Mouse (Mus musculus) heart, postnatal 0 days (tissue): ENCODE measurements around the gene Gm17545.

Experiments
- CTCF ChIP-seq: IDR thresholded peaks from 2 replicates; pipeline ENCODE4 v1.5.1; 2016; ENCODE audit warnings: antibody characterized with exemption, control low read depth, low read depth
- EP300 ChIP-seq: IDR thresholded peaks from 2 replicates; pipeline ENCODE4 v1.6.1; 2016; ENCODE audit warnings: antibody characterized with exemption, low read depth

GRCm38 (mm10) chr9:22466212-22466611 is 12.1 kb downstream of the Gm17545 start:
- TF ChIP-seq CTCF (no peak), EP300 (no peak)
